Mouse (Mus musculus) A20 (cell line): Measurements from ENCODE around the gene Cldn19.
A peak's percentile ranks its signal among the peaks of the same experiment; 100 is the strongest.
"Not testable (repeated sequence)": the region's sequence is repeated elsewhere in the genome, so short reads cannot be mapped to it uniquely, and the experiment has no call there.

Source experiments
- DNase-seq: peaks from one replicate; pipeline ENCODE4 v3.0.0-alpha.2; 2011; ENCODE audit warnings: low read depth, low spot score

The Cldn19 gene

GRCm38 (mm10) chr4:119252025-119252808 is 3.0 kb upstream of the Cldn19 start:
- no peak for DNase-seq

- DNase-seq, result no peak
Observed at GRCm38 (mm10) chr4:119254012-119254618, 1.1 kb upstream of the Cldn19 start.

GRCm38 (mm10) chr4:119257083-119257482 is 1.9 kb downstream of the Cldn19 start:
- DNase-seq, result no peak

GRCm38 (mm10) chr4:119259344-119260254 is 4.4 kb downstream of the Cldn19 start:
- DNase-seq, result no peak

DNA sequence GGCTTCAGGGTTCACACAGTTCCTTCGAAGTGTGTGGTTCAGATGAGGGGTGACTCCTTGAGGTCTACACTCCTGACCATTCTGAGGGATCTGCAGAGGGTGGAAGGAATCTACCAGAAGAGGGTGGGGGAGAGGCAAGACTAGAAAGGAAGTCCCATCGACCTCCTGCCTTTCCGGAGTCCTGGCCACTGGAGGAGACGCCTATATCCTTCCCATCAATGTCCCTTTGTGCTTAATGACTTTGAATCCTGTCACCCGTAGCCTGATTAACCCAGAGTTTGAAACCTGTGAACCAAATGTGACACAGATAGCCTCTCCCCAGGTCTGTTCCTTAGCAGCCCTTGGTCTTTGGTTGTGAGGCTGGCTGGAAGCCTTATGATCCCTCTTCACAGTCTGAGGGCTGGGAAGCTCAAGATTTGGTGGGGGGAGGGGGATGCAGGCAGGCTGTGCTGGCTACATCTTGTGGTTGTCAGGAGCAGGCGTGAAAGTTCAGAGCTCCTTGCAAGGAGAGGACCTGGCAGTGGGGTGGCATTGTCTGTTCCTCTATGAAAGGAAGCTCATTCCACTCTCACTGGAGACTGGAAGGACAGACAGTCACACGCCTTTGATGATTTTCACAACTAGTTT is 6.0 kb downstream of the Cldn19 start:
- DNase-seq, result no peak

DNA sequence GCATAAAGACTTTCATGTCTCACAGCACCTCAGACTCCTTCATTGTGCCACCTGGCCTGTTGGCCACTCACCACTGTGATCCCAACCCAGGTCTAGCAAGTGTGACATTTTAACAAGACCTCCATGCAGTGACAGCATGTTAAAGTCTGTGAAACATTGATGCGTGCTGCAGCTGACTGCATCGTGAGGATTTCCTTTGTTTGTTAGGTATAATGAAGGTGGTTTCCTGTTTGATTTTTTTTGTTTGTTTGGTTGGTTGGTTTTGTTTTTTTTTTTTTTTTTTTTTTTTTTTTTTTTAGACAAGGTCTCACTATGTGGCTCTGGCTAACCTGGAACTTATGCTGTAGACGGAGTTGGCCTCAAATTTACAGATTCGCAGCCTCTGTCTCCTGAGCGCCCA is 7.3 kb downstream of the Cldn19 start:
- DNase-seq, result no peak

DNA sequence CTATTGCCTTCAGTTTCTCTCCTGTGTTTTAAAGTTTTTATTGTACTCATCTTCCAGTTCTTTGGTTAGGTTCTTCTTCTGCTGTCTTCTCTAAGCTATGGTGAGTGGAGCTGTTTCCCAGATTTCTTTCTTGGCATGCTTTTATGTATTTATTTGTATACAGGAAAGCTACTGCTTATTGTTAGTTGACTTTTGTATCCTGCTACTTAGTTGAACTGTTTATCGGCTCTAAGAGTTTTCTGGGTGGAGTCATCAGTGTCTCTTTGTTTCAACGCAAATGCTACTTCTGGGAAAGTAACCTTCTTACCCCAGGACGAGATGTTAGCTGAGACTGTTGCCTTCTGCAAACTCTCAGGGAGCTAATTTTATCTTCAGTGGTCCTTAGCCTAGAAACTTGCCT is 8.2 kb downstream of the Cldn19 start:
- no peak for DNase-seq

DNA sequence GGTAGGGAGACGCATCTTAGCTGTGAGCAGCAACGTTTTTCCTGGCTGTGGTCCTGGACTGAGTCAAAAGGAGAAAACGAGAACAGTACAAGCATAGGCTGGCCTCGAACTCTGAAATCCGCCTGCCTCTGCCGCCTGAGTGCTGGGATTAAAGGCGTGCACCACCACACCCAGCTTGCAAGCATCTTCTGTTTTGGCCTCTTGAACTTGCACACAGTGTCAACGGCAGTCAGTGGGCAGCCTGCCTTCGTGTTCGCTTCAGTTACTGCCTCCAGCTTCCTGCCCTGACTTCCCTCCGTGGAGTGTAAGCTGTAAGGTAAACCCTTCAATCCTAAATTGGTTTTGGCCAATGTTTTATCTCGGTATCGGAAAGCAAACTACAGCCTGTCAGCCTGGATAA is 11.4 kb downstream of the Cldn19 start:
- DNase-seq, result no peak

DNA sequence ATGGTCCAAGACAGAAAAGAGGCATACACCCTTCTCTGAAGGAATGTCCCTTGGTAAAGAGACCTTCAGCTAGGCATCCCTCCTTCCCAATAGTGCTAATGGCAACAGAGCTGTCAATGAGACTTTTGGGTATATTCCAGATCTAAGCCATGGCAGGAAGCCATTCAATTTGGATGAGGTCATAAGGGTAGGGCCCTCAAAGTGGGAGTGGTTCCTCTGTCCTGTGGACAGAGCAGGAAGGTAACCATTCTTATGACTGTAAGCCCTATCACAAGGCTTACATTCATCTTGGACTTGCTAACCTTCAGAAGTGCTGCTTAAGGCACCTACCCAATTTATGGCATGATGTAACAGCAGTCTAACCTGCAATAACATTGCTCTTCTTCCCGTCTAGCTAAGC is 19.4 kb downstream of the Cldn19 start:
- DNase-seq, result no peak

DNA sequence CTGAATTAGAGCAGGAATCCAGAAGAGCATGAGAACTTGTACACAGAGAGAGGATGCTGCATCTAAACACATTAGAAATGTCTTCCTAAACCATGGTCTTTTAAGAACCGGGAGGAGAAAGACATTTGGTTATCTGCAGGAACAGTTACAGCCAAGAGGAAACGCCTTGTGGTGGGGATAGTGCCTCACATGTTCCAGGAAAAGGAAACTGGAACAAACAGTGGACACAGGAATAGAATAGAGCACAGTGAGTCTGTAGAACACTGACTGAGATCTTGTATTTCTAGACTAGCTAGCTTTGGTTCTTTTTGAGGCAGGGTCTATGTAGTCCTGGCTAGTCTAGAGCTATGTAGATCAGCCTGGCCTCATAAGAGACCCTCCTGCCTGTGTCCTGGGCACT is 20.0 kb downstream of the Cldn19 start:
- DNase-seq, result no peak

DNA sequence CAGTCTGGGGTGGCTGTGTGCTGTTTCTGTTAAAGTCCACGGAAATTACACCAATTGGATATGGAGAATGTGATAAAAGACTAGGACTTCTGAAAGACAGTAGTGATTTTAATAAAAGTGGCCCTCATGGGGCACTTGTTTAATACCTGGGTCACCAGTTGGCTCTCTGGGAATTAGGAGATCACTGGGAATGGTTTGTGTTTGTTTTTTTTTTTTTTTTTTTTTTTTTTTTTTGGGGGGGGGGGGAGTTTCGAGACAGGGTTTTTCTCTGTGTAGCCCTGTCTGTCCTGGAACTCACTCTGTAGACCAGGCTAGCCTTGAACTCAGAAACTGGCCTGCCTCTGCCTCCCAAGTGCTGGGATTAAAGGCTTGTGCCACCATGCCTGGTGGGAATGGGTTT is 20.5 kb downstream of the Cldn19 start:
- DNase-seq, result no peak

DNA sequence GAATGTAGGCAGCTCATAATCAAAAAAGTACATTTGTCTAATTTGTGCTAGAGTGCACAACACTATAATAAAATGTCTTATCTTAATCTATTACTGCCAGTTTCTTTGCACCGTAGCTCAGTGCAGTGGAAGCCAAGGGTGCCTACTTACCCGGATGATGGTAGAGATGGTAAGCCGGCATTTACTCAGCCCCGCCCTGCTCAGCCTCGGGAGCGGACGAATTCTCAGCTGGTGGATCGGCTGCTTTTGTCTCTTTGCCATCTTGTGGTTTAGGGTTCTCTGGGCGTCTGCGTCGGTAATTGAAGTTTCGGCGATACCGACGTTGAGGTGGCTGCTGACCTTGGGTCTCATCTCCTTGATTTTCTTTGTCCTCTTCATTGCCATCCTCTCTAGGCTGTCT is 23.6 kb downstream of the Cldn19 start:
- DNase-seq, result not testable (repeated sequence)

- no peak for DNase-seq
Observed at GRCm38 (mm10) chr4:119284861-119285260, 29.6 kb downstream of the Cldn19 start.

DNA sequence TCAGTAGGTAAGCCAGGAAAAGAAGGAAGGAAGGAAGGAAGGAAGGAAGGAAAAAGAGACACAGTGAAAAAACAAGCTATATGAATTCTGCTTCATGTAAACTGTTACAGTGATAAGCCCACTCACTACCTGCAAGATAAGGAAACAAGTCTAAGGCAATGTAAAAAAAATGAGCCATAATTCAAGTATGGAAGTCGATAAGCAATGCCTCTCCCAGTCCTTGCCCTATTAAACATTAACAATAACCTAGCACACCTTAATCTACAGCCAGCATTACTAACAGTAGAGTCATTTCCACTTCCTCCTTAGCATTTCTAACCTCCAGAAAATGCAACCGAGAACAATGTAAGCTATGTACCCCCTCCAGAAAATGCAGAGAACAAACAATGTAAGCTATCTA is 30.1 kb downstream of the Cldn19 start:
- DNase-seq, result no peak

GRCm38 (mm10) chr4:119291921-119292320 is 36.7 kb downstream of the Cldn19 start:
- no peak for DNase-seq

- DNase-seq, result peak; percentile 76
Observed at GRCm38 (mm10) chr4:119292771-119293573, 37.8 kb downstream of the Cldn19 start.

GRCm38 (mm10) chr4:119293574-119294258 is 38.5 kb downstream of the Cldn19 start:
- peak; percentile 44 for DNase-seq

- peak; percentile 99 for DNase-seq
Observed at GRCm38 (mm10) chr4:119294415-119295133, 39.4 kb downstream of the Cldn19 start, which contains the start of gene Ybx1. TSS of gene Ybx1 (minus strand) at chr4:119294604.

DNA sequence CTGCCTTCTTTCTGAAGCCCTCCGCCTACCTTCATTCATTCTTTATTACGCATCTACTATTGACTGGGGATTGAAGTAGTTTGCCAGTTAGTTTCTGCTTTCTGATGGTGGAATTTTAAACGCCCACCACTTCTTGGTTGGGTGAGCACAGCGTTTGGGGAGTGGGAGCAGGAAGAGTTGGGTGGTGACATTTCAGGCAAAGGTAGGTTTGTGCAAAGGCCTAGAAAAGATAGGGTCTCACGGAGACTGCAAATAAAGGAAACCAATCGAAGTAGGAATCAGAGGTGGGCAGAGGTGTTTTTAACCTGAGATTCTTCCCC is 39.9 kb downstream of the Cldn19 start:
- no peak for DNase-seq

GRCm38 (mm10) chr4:119297361-119297760 is 42.1 kb downstream of the Cldn19 start:
- peak; percentile 84 for DNase-seq
